Mouse (Mus musculus) frontal cortex, adult 2 months (tissue): ENCODE results near the gene Ska2. TPM values are rescaled to one million over a fixed set of nuclear protein-coding genes. Genes with fewer than 3 reads are reported as not detected.

ENCODE experiments used
- DNase-seq, 2 experiments: peaks; one replicate each; pipeline ENCODE4 v3.0.0; 2022; ENCODE audit warnings: low spot score in 1 of 2; ENCODE audit errors: extremely low spot score in 1 of 2
- polyA plus RNA-seq: library from polyadenylated mRNA; depleted of rRNA; stranded (reverse); fragments of >200 nt; gene quantifications from 2 replicates; pipeline ENCODE4 v1.2.3, GENCODE M21; 2012; rRNA removed

Gene Ska2
- 18.0 and 20.0 TPM in 2 replicates for polyA plus RNA-seq

GRCm38 (mm10) chr11:87108755-87109518 lies at the start of gene Ska2:
Gene Ska2, plus strand, starts transcription at chr11:87109234.
- peak; percentile 98 to 99 for DNase-seq

GRCm38 (mm10) chr11:87060410-87060809 lies 48.6 kb upstream of the Ska2 start:
- DNase-seq = no peak

DNA sequence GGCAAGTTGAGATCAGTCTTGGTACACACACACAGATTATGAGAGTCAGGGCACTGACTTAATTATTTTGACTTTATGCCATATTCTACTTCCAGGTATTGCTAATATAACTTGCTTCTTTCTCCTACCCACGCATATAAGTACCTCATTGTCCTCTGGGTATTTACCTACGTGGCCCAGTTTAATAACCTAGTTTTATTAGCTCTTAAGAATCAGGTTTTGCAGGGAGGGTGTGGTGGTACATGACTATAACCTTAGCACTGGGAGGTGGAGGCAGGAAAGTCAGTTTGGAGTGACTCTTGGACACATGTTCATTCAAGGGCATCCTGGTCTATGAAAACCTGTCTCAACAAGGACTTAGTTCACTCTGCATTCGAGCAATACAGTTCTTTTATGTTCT lies 46.9 kb upstream of the Ska2 start:
- no peak for DNase-seq

DNA sequence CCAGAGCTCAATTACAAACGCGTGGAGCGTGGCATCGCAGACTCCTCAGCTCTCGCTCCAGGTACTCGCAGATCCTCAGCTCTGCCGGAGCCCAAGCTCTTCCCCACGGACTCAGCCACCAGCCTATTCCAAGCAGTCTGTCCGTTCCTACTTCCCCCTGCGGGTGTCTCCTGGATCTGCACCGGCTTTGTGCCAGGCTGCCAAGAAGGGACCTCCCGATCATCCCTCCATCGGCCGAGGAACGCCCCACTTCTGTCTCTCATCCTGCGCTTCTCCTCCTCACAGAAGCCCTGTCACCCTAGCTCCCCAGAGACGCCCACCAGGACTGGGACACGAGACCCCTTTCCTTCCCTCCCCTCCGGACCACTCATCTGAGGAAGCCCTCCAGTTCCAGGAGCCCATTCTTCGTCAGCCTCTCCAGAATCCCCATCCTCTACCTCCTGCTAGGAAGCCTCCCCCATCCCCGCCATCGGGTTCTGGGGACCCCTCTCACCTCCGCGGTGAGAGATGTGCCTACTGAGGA lies 35.6 kb upstream of the Ska2 start:
- DNase-seq = peak; percentile 68 to 80

GRCm38 (mm10) chr11:87073866-87074440 lies 35.1 kb upstream of the Ska2 start, which contains the start of gene Gdpd1:
Gene Gdpd1, minus strand, starts transcription at chr11:87074062.
- DNase-seq = peak; percentile 75 to 92

GRCm38 (mm10) chr11:87083712-87084111 lies 25.3 kb upstream of the Ska2 start:
- DNase-seq = no peak

- DNase-seq = no peak
Observed at GRCm38 (mm10) chr11:87085461-87085860, 23.6 kb upstream of the Ska2 start.

- peak; percentile 44 to 88 for DNase-seq
Observed at GRCm38 (mm10) chr11:87086290-87086984, 22.6 kb upstream of the Ska2 start, which contains the start of gene Smg8. Gene Smg8, minus strand, starts transcription at chr11:87086774.

DNA sequence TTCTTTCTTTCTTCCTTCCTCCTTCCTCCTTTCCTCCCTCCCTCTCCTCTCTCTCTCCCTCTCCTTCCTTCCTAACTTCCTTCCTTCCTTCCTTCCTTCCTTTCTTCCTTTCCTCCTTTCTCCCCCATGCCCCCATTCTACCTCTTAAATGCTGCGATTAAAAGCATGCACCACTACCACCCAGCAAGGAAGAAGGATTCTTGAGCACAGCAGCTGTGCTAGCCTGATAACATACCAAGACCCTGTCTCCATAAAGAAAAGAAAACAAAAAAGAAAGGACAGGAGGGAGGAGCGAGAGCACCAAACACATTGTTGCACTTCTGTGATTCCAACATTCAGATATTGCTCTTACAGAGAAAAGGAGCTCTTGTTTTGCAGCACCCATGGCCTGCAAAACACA lies 21.9 kb upstream of the Ska2 start:
- DNase-seq = no peak

- no peak for DNase-seq
Observed at GRCm38 (mm10) chr11:87108409-87108754, 652 bp upstream of the Ska2 start, which contains the start of gene Prr11. Gene Prr11, minus strand, starts transcription at chr11:87108708.

- DNase-seq = peak in 1 of 2 experiments; percentile 9
Observed at GRCm38 (mm10) chr11:87109519-87110171, 611 bp downstream of the Ska2 start.

- no peak for DNase-seq
Observed at GRCm38 (mm10) chr11:87110172-87110909, 1.3 kb downstream of the Ska2 start.

GRCm38 (mm10) chr11:87121864-87122263 lies 12.8 kb downstream of the Ska2 start:
- DNase-seq = no peak

DNA sequence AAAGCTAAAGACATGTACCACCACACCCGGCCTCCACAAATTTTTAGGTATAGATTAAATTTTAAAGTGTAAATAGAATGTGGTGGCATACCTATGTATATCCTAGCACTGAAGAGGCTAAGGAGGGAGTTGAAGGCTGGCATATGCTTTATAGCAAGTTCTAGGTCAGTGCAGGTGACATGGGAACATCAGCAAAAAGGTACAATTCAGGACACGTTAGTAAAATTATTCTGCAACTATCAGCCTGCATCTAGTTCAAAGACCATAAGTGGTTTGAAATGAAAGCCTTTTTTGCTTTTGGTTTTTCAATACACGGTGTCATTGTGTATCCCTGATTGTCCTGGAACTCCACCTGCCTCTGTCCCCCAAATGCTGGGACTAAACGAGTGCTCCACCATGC lies 16.5 kb downstream of the Ska2 start:
- DNase-seq = no peak

GRCm38 (mm10) chr11:87126281-87126823 lies 17.3 kb downstream of the Ska2 start:
- no peak for DNase-seq

- DNase-seq = peak; percentile 69 to 90
Observed at GRCm38 (mm10) chr11:87126824-87127816, 18.1 kb downstream of the Ska2 start, which contains the start of gene Trim37. Gene Trim37, plus strand, starts transcription at chr11:87127077.

DNA sequence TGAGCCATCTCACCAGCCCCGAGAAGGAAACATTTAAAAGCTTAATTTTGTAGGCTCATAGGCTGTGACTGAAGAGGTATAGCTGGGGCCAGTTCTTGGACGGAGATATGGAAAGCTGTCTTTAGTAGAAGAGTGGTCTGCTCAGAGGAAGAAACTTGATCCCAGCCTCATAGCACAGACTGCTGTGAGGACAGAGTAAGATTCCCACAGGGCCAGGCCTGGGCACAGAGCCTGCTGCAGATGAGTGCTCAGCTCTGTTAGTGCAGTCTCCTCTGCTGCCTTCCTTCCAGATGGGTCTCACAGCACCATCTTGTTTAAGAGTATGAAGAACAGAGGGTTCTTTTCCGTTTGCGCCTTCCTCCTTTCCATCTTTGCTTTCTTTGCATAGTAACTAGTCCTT lies 27.2 kb downstream of the Ska2 start:
- DNase-seq = no peak

GRCm38 (mm10) chr11:87158012-87158411 lies 49.0 kb downstream of the Ska2 start:
- no peak for DNase-seq
